Mouse (Mus musculus) layer of hippocampus, postnatal 36 days (tissue): Measurements from ENCODE around the gene Trim38. TPM values are rescaled to one million over a fixed set of nuclear protein-coding genes. Genes with fewer than 3 reads are reported as not detected.
"Not testable (repeated sequence)": the region's sequence is repeated elsewhere in the genome, so short reads cannot be mapped to it uniquely, and the experiment has no call there.

Experiments used
- DNase-seq, 2 experiments: peaks; one replicate each; pipeline ENCODE4 v3.0.0; 2022
- total RNA-seq, 2 experiments: library from RNA; stranded (reverse); gene quantifications; 2 replicates each; pipeline ENCODE4 v1.2.3; 2021

Gene Trim38
- under 1 TPM in 1 of 2 experiments, not detected in 1; 0.18 TPM for total RNA-seq

- not testable (repeated sequence) for DNase-seq
Observed at GRCm38 (mm10) chr13:23769613-23770012, at the start of gene Trim38. TSS of gene Trim38 (plus strand) at chr13:23769913.

- no peak for DNase-seq
Observed at GRCm38 (mm10) chr13:23724239-23724638, 45.5 kb upstream of the Trim38 start.

GRCm38 (mm10) chr13:23725213-23725612 lies 44.5 kb upstream of the Trim38 start:
- no peak for DNase-seq

DNA sequence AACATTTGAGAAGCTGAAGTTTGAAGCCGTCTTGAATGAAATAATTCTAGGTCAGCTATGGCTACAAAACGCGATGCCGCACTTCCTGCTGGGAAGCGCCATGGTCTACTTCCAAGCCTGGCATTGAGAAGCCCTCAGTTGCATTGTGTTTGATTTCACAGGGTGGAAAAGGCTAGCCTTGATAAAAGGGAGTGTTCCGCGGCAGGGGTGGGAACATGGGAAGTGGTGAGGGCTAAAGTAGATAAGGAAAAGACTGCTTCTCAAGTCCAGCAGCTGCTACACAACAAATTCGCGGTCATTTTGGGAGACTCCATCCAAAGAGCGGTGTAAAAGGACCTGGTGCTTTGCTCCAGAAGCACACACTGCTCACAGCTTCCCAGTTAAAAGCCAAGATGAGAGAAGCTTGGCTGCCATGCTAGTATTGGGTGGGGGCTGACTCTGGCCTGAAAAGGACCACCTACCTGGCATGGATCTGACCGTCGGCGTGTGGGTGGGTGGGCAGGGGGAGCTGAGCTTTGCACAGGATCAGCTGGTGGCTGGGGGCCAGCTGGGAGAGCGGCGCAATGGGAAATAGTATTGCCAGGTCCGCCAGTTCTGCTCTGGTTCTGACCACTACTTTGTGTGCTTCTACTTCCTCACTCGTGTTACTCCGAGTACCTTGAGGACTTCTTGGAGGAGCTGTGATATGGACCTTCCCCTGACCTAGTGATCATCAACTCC lies 41.1 kb upstream of the Trim38 start:
- no peak for DNase-seq

DNA sequence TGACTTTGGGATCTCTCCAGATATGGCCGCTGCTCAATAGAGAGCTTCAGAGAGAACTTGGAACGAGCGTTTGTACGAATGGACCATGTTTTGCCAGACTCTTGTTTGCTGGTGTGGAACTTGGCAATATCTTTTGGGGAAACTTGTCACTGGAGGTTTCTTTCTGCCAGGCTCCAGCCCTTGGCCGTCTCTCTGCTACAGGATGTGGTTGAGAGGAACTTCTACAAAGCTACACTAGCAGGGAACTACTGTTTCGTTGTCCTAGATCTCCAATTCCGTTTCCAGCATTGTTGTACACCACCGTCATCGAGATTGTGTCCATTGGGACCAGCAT lies 40.6 kb upstream of the Trim38 start:
- DNase-seq = no peak

GRCm38 (mm10) chr13:23729706-23730105 lies 40.0 kb upstream of the Trim38 start:
- no peak for DNase-seq

- DNase-seq = no peak
Observed at GRCm38 (mm10) chr13:23730479-23730878, 39.2 kb upstream of the Trim38 start.

DNA sequence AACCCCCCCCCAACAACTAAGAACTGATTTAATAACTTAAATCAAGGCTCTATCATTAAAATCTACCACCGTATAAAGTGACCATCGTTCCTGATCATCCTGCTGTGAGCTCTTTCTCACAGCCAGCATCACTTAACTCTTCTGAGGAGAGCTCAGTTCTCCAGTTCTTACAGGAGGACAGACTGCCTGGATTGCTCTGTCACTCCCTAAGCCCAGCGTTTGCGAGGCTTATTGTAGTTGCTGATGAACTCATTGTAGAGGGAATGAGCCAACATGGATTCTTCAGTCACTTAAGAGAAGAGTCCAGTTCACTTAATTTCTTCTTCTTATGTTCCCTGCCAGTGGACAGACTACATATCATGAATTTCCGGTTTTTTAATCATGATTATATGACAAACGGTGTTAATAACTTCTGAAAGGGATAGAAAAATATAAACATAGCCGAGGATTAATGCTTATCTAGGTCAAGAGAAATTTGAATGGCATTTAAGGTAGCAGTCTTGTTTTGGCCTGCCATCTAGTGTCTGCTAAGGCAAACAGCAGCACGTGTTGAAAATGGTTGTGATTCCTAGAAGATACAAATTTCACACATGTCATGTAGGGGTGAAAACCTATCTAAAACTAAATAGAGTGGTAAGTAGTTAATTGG lies 37.4 kb upstream of the Trim38 start:
- no peak for DNase-seq

DNA sequence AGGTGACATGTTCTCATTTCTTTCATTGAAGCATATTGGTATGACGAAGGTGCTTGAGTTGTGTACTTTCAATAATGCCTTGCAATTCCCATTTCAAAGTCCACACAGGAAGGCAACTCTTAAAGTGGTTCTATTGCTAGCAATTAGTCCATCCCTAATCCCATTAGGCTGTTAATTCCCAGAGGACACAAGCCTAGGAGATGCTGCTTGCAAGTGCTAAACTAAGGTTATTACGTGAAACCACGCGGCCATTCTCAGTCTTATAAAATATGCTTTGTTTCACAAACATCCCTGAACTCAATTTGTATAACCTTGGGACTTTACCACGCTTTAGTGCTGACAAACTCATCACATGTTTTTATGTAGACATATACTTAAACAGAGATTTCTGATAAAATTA lies 32.6 kb upstream of the Trim38 start:
- DNase-seq = no peak

- DNase-seq = no peak
Observed at GRCm38 (mm10) chr13:23738041-23738440, 31.7 kb upstream of the Trim38 start.

DNA sequence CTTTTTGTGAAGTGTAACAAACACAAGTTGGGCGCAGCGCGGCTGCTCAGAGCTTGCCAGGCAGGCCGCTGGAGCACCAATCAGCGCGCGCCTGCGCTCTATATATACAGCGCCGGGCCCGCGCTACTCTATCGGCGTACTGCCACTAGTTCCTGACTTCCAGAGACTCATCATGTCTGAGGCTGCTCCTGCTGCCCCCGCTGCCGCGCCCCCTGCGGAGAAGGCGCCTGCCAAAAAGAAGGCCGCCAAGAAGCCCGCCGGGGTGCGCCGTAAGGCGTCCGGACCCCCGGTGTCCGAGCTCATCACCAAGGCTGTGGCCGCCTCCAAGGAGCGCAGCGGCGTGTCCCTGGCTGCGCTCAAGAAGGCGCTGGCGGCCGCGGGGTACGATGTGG lies 31.0 kb upstream of the Trim38 start, which contains the start of gene Hist1h1c:
Gene Hist1h1c (plus strand): TSS at position 132 of the 392 bp plus-strand sequence.
- peak; percentile 83 to 84 for DNase-seq

GRCm38 (mm10) chr13:23739069-23739921 lies 30.4 kb upstream of the Trim38 start:
- DNase-seq = peak; percentile 90 to 93

- no peak for DNase-seq
Observed at GRCm38 (mm10) chr13:23739922-23740252, 29.8 kb upstream of the Trim38 start.

- DNase-seq = no peak
Observed at GRCm38 (mm10) chr13:23740256-23740840, 29.4 kb upstream of the Trim38 start.

DNA sequence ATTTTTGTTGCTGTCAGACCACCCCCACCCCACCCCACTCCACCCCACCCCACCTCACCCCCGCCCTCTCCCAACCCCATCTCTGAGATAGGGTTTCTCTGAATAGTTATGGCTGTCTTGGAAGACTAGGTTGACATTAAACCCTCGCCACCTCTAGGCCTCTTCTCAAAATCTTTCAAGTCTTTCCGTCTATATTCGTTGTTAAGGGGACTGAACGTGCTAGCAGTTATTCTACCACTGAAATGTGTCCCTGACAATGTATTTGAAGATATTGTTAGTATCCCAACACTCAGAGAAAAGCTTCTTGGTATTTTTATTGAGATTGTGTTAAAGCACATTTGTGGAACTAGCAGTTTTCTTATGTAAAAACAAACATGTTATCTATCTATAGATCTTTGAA lies 28.8 kb upstream of the Trim38 start:
- no peak for DNase-seq

- DNase-seq = no peak
Observed at GRCm38 (mm10) chr13:23742007-23742406, 27.7 kb upstream of the Trim38 start.

GRCm38 (mm10) chr13:23743215-23743614 lies 26.5 kb upstream of the Trim38 start:
- no peak for DNase-seq

GRCm38 (mm10) chr13:23743963-23744362 lies 25.8 kb upstream of the Trim38 start:
- DNase-seq = no peak

- no peak for DNase-seq
Observed at GRCm38 (mm10) chr13:23744421-23745380, 25.0 kb upstream of the Trim38 start.

- DNase-seq = peak; percentile 60 to 74
Observed at GRCm38 (mm10) chr13:23745381-23746161, 24.1 kb upstream of the Trim38 start, which contains the start of gene Hist1h3c. TSS of gene Hist1h3c (minus strand) at chr13:23745602.
